Mouse (Mus musculus): ENCODE results near the gene Gm10024. TPM values are rescaled to one million over a fixed set of nuclear protein-coding genes. Genes with fewer than 3 reads are reported as not detected.
"Not testable (repeated sequence)": the region's sequence is repeated elsewhere in the genome, so short reads cannot be mapped to it uniquely, and the experiment has no call there.

Gm10024 gene
- polyA plus RNA-seq, 1 experiment from 2014 or later, result not detected

- Histone ChIP-seq H3K4me3 (ENCODE audit: low read depth, low read length) (no peak overlapping the region), H3K27ac (replicated peaks; ENCODE audit: low read depth, low read length) (no peak overlapping the region), H3K4me2 (ENCODE audit: low read depth, low read length) (no peak overlapping the region), H3K9ac (replicated peaks; ENCODE audit: low read length) (no peak overlapping the region), H3K27me3 (ENCODE audit: control insufficient read depth, insufficient read depth, low read length) (no peaks in the 10 kb centered on the region), H3K36me3 (replicated peaks; ENCODE audit: control insufficient read depth, insufficient read depth, low read depth, low read length) (no peaks in the 10 kb centered on the region), H3K9me3 (replicated peaks; ENCODE audit: control insufficient read depth, low read length) (no peaks in the 10 kb centered on the region), H3K4me1 (ENCODE audit: control insufficient read depth, insufficient read depth, low read length) (no peaks in the 10 kb centered on the region)
- 86% methylated on average over 4 of the region's 4 CpGs for WGBS
- ATAC-seq (replicated peaks; ENCODE audit: insufficient number of reproducible peaks, low FRiP score, low TSS enrichment, low read depth) (no peak), DNase-seq (ENCODE audit: low spot score) (no peak)
Observed at GRCm38 (mm10) chr10:77738929-77739328, 27.7 kb downstream of the Gm10024 start.

- H3K9ac ChIP-seq (replicated peaks; ENCODE audit: low read length); H3K36me3 ChIP-seq (replicated peaks; ENCODE audit: control insufficient read depth, insufficient read depth, low read depth, low read length); DNase-seq (ENCODE audit: low spot score); H3K9me3 ChIP-seq (replicated peaks; ENCODE audit: control insufficient read depth, low read length); H3K27ac ChIP-seq (replicated peaks; ENCODE audit: low read depth, low read length); H3K4me1 ChIP-seq (ENCODE audit: control insufficient read depth, insufficient read depth, low read length); H3K27me3 ChIP-seq (ENCODE audit: control insufficient read depth, insufficient read depth, low read length); H3K4me2 ChIP-seq (ENCODE audit: low read depth, low read length); ATAC-seq (replicated peaks; ENCODE audit: insufficient number of reproducible peaks, low FRiP score, low TSS enrichment, low read depth); H3K4me3 ChIP-seq (ENCODE audit: low read depth, low read length): not testable (repeated sequence)
- WGBS, result 52% methylated on average over 4 of the region's 5 CpGs
Observed at GRCm38 (mm10) chr10:77741924-77742688, 30.8 kb downstream of the Gm10024 start, which contains the start of gene Gm18596. Gm18596 (minus strand) TSS chr10:77742638.

GRCm38 (mm10) chr10:77750686-77751085 is 39.4 kb downstream of the Gm10024 start:
- not testable (repeated sequence) for H3K9me3 ChIP-seq (replicated peaks; ENCODE audit: control insufficient read depth, low read length); ATAC-seq (replicated peaks; ENCODE audit: insufficient number of reproducible peaks, low FRiP score, low TSS enrichment, low read depth); H3K36me3 ChIP-seq (replicated peaks; ENCODE audit: control insufficient read depth, insufficient read depth, low read depth, low read length); H3K4me2 ChIP-seq (ENCODE audit: low read depth, low read length); H3K4me1 ChIP-seq (ENCODE audit: control insufficient read depth, insufficient read depth, low read length); H3K27ac ChIP-seq (replicated peaks; ENCODE audit: low read depth, low read length); H3K9ac ChIP-seq (replicated peaks; ENCODE audit: low read length); H3K27me3 ChIP-seq (ENCODE audit: control insufficient read depth, insufficient read depth, low read length); H3K4me3 ChIP-seq (ENCODE audit: low read depth, low read length); DNase-seq (ENCODE audit: low spot score)
- 82% methylated on average over 1 of the region's 1 CpGs for WGBS

- H3K9ac ChIP-seq (replicated peaks; ENCODE audit: low read length); DNase-seq (ENCODE audit: low spot score); ATAC-seq (replicated peaks; ENCODE audit: insufficient number of reproducible peaks, low FRiP score, low TSS enrichment, low read depth); H3K4me2 ChIP-seq (ENCODE audit: low read depth, low read length); H3K4me3 ChIP-seq (ENCODE audit: low read depth, low read length); H3K4me1 ChIP-seq (ENCODE audit: control insufficient read depth, insufficient read depth, low read length); H3K36me3 ChIP-seq (replicated peaks; ENCODE audit: control insufficient read depth, insufficient read depth, low read depth, low read length); H3K9me3 ChIP-seq (replicated peaks; ENCODE audit: control insufficient read depth, low read length); H3K27me3 ChIP-seq (ENCODE audit: control insufficient read depth, insufficient read depth, low read length); H3K27ac ChIP-seq (replicated peaks; ENCODE audit: low read depth, low read length): not testable (repeated sequence)
- WGBS, result 67% methylated on average over 1 of the region's 1 CpGs
Observed at GRCm38 (mm10) chr10:77751254-77751653, 40.0 kb downstream of the Gm10024 start, which contains the start of gene Gm9736. Gm9736 (minus strand) TSS chr10:77751354.

- H3K4me3 ChIP-seq (ENCODE audit: low read depth, low read length); H3K9me3 ChIP-seq (replicated peaks; ENCODE audit: control insufficient read depth, low read length); H3K9ac ChIP-seq (replicated peaks; ENCODE audit: low read length); H3K27me3 ChIP-seq (ENCODE audit: control insufficient read depth, insufficient read depth, low read length); H3K4me2 ChIP-seq (ENCODE audit: low read depth, low read length); H3K27ac ChIP-seq (replicated peaks; ENCODE audit: low read depth, low read length); ATAC-seq (replicated peaks; ENCODE audit: insufficient number of reproducible peaks, low FRiP score, low TSS enrichment, low read depth); H3K36me3 ChIP-seq (replicated peaks; ENCODE audit: control insufficient read depth, insufficient read depth, low read depth, low read length); DNase-seq (ENCODE audit: low spot score); H3K4me1 ChIP-seq (ENCODE audit: control insufficient read depth, insufficient read depth, low read length): not testable (repeated sequence)
- 67% methylated on average over 3 of the region's 3 CpGs for WGBS
Observed at GRCm38 (mm10) chr10:77752312-77752711, 41.1 kb downstream of the Gm10024 start.

- Histone ChIP-seq H3K9ac (replicated peaks; ENCODE audit: low read length) (no peak overlapping the region), H3K4me1 (ENCODE audit: control insufficient read depth, insufficient read depth, low read length) (no peaks in the 10 kb centered on the region; the same call in 1 of the 2 replicates), H3K4me2 (ENCODE audit: low read depth, low read length) (no peak overlapping the region), H3K36me3 (replicated peaks; ENCODE audit: control insufficient read depth, insufficient read depth, low read depth, low read length) (no peaks in the 10 kb centered on the region), H3K27ac (replicated peaks; ENCODE audit: low read depth, low read length) (no peak overlapping the region), H3K4me3 (ENCODE audit: low read depth, low read length) (no peak overlapping the region), H3K9me3 (replicated peaks; ENCODE audit: control insufficient read depth, low read length) (no peaks in the 10 kb centered on the region), H3K27me3 (ENCODE audit: control insufficient read depth, insufficient read depth, low read length) (no peaks in the 10 kb centered on the region)
- ATAC-seq (replicated peaks; ENCODE audit: insufficient number of reproducible peaks, low FRiP score, low TSS enrichment, low read depth) (no peak), DNase-seq (ENCODE audit: low spot score) (no peak)
Observed at GRCm38 (mm10) chr10:77753448-77753847, 42.2 kb downstream of the Gm10024 start.

- not testable (repeated sequence) for H3K9me3 ChIP-seq (replicated peaks; ENCODE audit: control insufficient read depth, low read length); H3K36me3 ChIP-seq (replicated peaks; ENCODE audit: control insufficient read depth, insufficient read depth, low read depth, low read length); H3K4me2 ChIP-seq (ENCODE audit: low read depth, low read length); H3K9ac ChIP-seq (replicated peaks; ENCODE audit: low read length); ATAC-seq (replicated peaks; ENCODE audit: insufficient number of reproducible peaks, low FRiP score, low TSS enrichment, low read depth); H3K4me3 ChIP-seq (ENCODE audit: low read depth, low read length); H3K4me1 ChIP-seq (ENCODE audit: control insufficient read depth, insufficient read depth, low read length); H3K27me3 ChIP-seq (ENCODE audit: control insufficient read depth, insufficient read depth, low read length); DNase-seq (ENCODE audit: low spot score); H3K27ac ChIP-seq (replicated peaks; ENCODE audit: low read depth, low read length)
- no CpG with 5 or more reads among the region's 1 CpGs for WGBS
Observed at GRCm38 (mm10) chr10:77759582-77759981, 48.3 kb downstream of the Gm10024 start, which contains the start of gene Gm3233. Gm3233 (minus strand) TSS chr10:77759682.
